21 mouse cellular contexts compared by ENCODE assay signal in the genomic region with DNA sequence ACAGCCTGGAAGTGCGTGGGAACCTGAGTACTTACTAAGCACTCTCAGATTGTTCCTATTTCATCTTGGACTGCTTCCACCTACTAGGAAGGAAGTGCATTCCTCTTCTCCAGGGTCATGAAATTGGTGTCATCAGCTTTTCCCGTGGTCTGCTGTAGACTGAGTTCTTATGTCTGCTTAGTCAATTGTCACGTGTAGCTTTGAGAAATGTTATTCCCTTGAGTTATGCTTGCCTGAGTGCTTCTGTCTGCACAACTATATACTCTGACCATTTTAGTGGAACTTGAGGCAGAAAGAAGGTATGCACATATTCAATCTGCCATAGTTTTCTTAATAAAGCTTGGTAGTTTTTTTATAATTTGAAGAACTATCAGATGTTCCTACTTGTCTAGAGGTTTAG.
"Had no signal": no experiment of that assay in that cellular context is flagged by ENCODE, and none has a peak within 500 bp of the region (broad histone marks: within the 10 kb centered on the region; RNA-seq: fewer than 3 reads in every experiment).

No protein-coding gene starts in this region.

- H3K27me3 ChIP-seq: limb, embryonic 13.5 days; liver, embryonic 13.5 days; neural tube, embryonic 12.5 days; neural tube, embryonic 15.5 days; stomach, embryonic 15.5 days had no signal

- H3K27ac ChIP-seq: kidney, postnatal 0 days; layer of hippocampus, adult 2 months; limb, embryonic 10.5 days; limb, embryonic 13.5 days; liver, embryonic 13.5 days; neural tube, embryonic 12.5 days; neural tube, embryonic 15.5 days; stomach, embryonic 15.5 days had no signal

- H3K4me2 ChIP-seq: limb, embryonic 13.5 days; liver, embryonic 13.5 days; midbrain, embryonic 11.5 days; neural tube, embryonic 12.5 days; neural tube, embryonic 15.5 days; stomach, embryonic 15.5 days had no signal

- H3K9me3 ChIP-seq: limb, embryonic 10.5 days; limb, embryonic 13.5 days; liver, embryonic 13.5 days; neural tube, embryonic 12.5 days; neural tube, embryonic 15.5 days; stomach, embryonic 15.5 days had no signal

- DNase-seq: kidney, postnatal 25 days; layer of hippocampus, adult 9-11 months; liver; liver, embryonic 13.5 days; lung, adult 2 months; lung, postnatal 14 days; lung, postnatal 4 days; midbrain, embryonic 14.5 days; right cerebral cortex, adult 18-20 months; right cerebral cortex, postnatal 14 days; right cerebral cortex, postnatal 4 days; thymus, adult 18-20 months; thymus, postnatal 36 days had no signal

- H3K4me3 ChIP-seq: layer of hippocampus, adult 2 months; limb, embryonic 10.5 days; limb, embryonic 13.5 days; liver, embryonic 13.5 days; neural tube, embryonic 12.5 days; neural tube, embryonic 15.5 days; stomach, embryonic 15.5 days had no signal

- H3K36me3 ChIP-seq: limb, embryonic 10.5 days; limb, embryonic 13.5 days; liver, embryonic 13.5 days; neural tube, embryonic 12.5 days; neural tube, embryonic 15.5 days; stomach, embryonic 15.5 days had no signal

- H3K4me1 ChIP-seq: limb, embryonic 10.5 days; limb, embryonic 13.5 days; liver, embryonic 13.5 days; neural tube, embryonic 12.5 days; neural tube, embryonic 15.5 days; stomach, embryonic 15.5 days had no signal

- H3K9ac ChIP-seq: limb, embryonic 13.5 days; liver, embryonic 13.5 days; neural tube, embryonic 12.5 days; neural tube, embryonic 15.5 days; stomach, embryonic 15.5 days had no signal
